Mouse (Mus musculus) hindbrain, embryonic 11.5 days (tissue): Measurements from ENCODE around the gene Kctd15. TPM values are rescaled to one million over a fixed set of nuclear protein-coding genes. Genes with fewer than 3 reads are reported as not detected.
A peak's percentile ranks its signal among the peaks of the same experiment; 100 is the strongest.

Experiments used
- ATAC-seq: fragments of 200-750 bp; cut with Nextera tagmentation; 2 replicates; pipeline ENCODE4 v1.8.0; 2017; ENCODE audit warnings: mild to moderate bottlenecking, moderate TSS enrichment, moderate library complexity; ENCODE audit not compliant: low FRiP score
- DNase-seq: peaks from one replicate; pipeline ENCODE4 v3.0.0-alpha.2; 2015; ENCODE audit warnings: low spot score
- H3K27ac ChIP-seq: fragments of 300-500 bp; sonication (generic); 2 replicates; pipeline ENCODE4 v1.5.1; 2014; ENCODE audit warnings: mild to moderate bottlenecking, low read depth, low read length
- H3K27me3 ChIP-seq: fragments of 300-500 bp; sonication (generic); 2 replicates; pipeline ENCODE4 v1.6.1; 2014; ENCODE audit warnings: mild to moderate bottlenecking, low read length, moderate library complexity, mixed read lengths; ENCODE audit not compliant: control insufficient read depth, insufficient read depth
- H3K36me3 ChIP-seq: fragments of 300-500 bp; sonication (generic); 2 replicates; pipeline ENCODE4 v1.6.1; 2014; ENCODE audit warnings: mild to moderate bottlenecking, low read length, moderate library complexity, mixed read lengths; ENCODE audit not compliant: control insufficient read depth, insufficient read depth
- H3K4me1 ChIP-seq: fragments of 300-500 bp; sonication (generic); replicated peaks from 2 replicates; pipeline ENCODE4 v1.6.1; 2014; ENCODE audit warnings: low read length, mixed read lengths; ENCODE audit not compliant: control insufficient read depth, insufficient read depth
- H3K4me2 ChIP-seq: fragments of 300-500 bp; sonication (generic); replicated peaks from 2 replicates; pipeline ENCODE4 v1.6.1; 2014; ENCODE audit warnings: mild to moderate bottlenecking, low read depth, low read length
- H3K4me3 ChIP-seq: fragments of 300-500 bp; sonication (generic); 2 replicates; pipeline ENCODE4 v1.5.1; 2014; ENCODE audit warnings: low read depth, low read length
- H3K9ac ChIP-seq: fragments of 300-500 bp; sonication (generic); 2 replicates; pipeline ENCODE4 v1.6.1; 2014; ENCODE audit warnings: low read depth, low read length
- H3K9me3 ChIP-seq: fragments of 300-500 bp; sonication (generic); 2 replicates; pipeline ENCODE4 v1.6.1; 2016; ENCODE audit warnings: low read length; ENCODE audit not compliant: control insufficient read depth
- WGBS: fragments of 180-500 bp; shearing (Covaris S2); extraction: QIAGEN DNeasy Blood & Tissue Kit; methylation state at CpG from one replicate; pipeline ENCODE4 v1.1.7; 2014; 5-methylcytosine and 5-hydroxymethylcytosine counted together
- polyA plus RNA-seq: library from polyadenylated mRNA; unstranded; fragments of >200 nt; fragmentation: Nextera tagmentation; extraction: Ambion mirVana; gene quantifications from 2 replicates; pipeline ENCODE4 v1.2.1, GENCODE M21; 2014

Kctd15 gene
- polyA plus RNA-seq, 1 experiment from 2014 or later = 12.2 TPM

- H3K4me3 ChIP-seq = peak overlapping the region; percentile 20; the same call in 1 of the 2 replicates
- ATAC-seq (no peak), DNase-seq (no peak)
- H3K9me3 ChIP-seq = no peaks in the 10 kb centered on the region
- H3K27ac ChIP-seq = no peak overlapping the region
- no peaks in the 10 kb centered on the region; the same call in none of the 2 replicates for H3K4me1 ChIP-seq
- H3K36me3 ChIP-seq = no peaks in the 10 kb centered on the region
- H3K27me3 ChIP-seq = peaks cover 32% of the 10 kb centered on the region
- no peak overlapping the region for H3K9ac ChIP-seq
- peak overlapping the region; percentile 29 for H3K4me2 ChIP-seq
- WGBS = 11% methylated on average over 42 of the region's 42 CpGs
Measured at GRCm38 (mm10) chr7:34675120-34675790, 18.7 kb upstream of the Kctd15 start.

- Histone ChIP-seq H3K9ac (no peak overlapping the region), H3K4me2 (no peak overlapping the region), H3K4me3 (no peak overlapping the region), H3K4me1 (no peaks in the 10 kb centered on the region; the same call in none of the 2 replicates), H3K27me3 (peaks cover 32% of the 10 kb centered on the region), H3K36me3 (no peaks in the 10 kb centered on the region), H3K27ac (no peak overlapping the region), H3K9me3 (no peaks in the 10 kb centered on the region)
- ATAC-seq (no peak), DNase-seq (no peak)
- 88% methylated on average over 4 of the region's 4 CpGs for WGBS
Measured at GRCm38 (mm10) chr7:34672916-34673315, 16.4 kb upstream of the Kctd15 start.

GRCm38 (mm10) chr7:34671911-34672310 lies 15.4 kb upstream of the Kctd15 start:
- ATAC-seq (peak; percentile 51), DNase-seq (peak; percentile 95)
- Histone ChIP-seq H3K27me3 (peaks cover 32% of the 10 kb centered on the region), H3K36me3 (no peaks in the 10 kb centered on the region), H3K4me2 (no peak overlapping the region), H3K9ac (no peak overlapping the region), H3K27ac (no peak overlapping the region), H3K4me1 (no peaks in the 10 kb centered on the region; the same call in none of the 2 replicates), H3K4me3 (no peak overlapping the region), H3K9me3 (no peaks in the 10 kb centered on the region)
- 3% methylated on average over 6 of the region's 6 CpGs for WGBS

GRCm38 (mm10) chr7:34670778-34671177 lies 14.2 kb upstream of the Kctd15 start:
- peaks cover 29% of the 10 kb centered on the region for H3K27me3 ChIP-seq
- no peak overlapping the region for H3K27ac ChIP-seq
- ATAC-seq (no peak), DNase-seq (no peak)
- H3K4me3 ChIP-seq = no peak overlapping the region
- H3K36me3 ChIP-seq = no peaks in the 10 kb centered on the region
- H3K4me2 ChIP-seq = no peak overlapping the region
- H3K4me1 ChIP-seq = no peaks in the 10 kb centered on the region; the same call in 1 of the 2 replicates
- no peak overlapping the region for H3K9ac ChIP-seq
- no peaks in the 10 kb centered on the region for H3K9me3 ChIP-seq
- WGBS = 90% methylated on average over 3 of the region's 3 CpGs

GRCm38 (mm10) chr7:34669336-34669735 lies 12.8 kb upstream of the Kctd15 start:
- Histone ChIP-seq H3K4me1 (no peaks in the 10 kb centered on the region), H3K4me3 (no peak overlapping the region), H3K27ac (no peak overlapping the region), H3K36me3 (no peaks in the 10 kb centered on the region), H3K27me3 (peaks cover 15% of the 10 kb centered on the region), H3K9me3 (no peaks in the 10 kb centered on the region), H3K9ac (no peak overlapping the region), H3K4me2 (no peak overlapping the region)
- ATAC-seq (no peak), DNase-seq (no peak)
- WGBS = 27% methylated on average over 9 of the region's 9 CpGs

- no peaks in the 10 kb centered on the region for H3K9me3 ChIP-seq
- 0 out of 2 replicates have a peak, but pooled peaks cover 3% of the 10 kb centered on the region for H3K27me3 ChIP-seq
- H3K36me3 ChIP-seq = no peaks in the 10 kb centered on the region
- H3K4me2 ChIP-seq = no peak overlapping the region
- H3K27ac ChIP-seq = no peak overlapping the region
- H3K4me1 ChIP-seq = no peaks in the 10 kb centered on the region
- no peak overlapping the region for H3K4me3 ChIP-seq
- ATAC-seq (no peak), DNase-seq (no peak)
- 86% methylated on average over 16 of the region's 16 CpGs for WGBS
- H3K9ac ChIP-seq = no peak overlapping the region
Measured at GRCm38 (mm10) chr7:34667874-34668273, 11.3 kb upstream of the Kctd15 start.

GRCm38 (mm10) chr7:34663145-34663544 lies 6.6 kb upstream of the Kctd15 start:
- H3K4me1 ChIP-seq = peaks cover 3% of the 10 kb centered on the region; the same call in 1 of the 2 replicates
- H3K36me3 ChIP-seq = no peaks in the 10 kb centered on the region
- DNase-seq (no peak), ATAC-seq (no peak)
- H3K4me2 ChIP-seq = no peak overlapping the region
- H3K9me3 ChIP-seq = no peaks in the 10 kb centered on the region
- no peak overlapping the region for H3K27ac ChIP-seq
- no peaks in the 10 kb centered on the region for H3K27me3 ChIP-seq
- no peak overlapping the region for H3K9ac ChIP-seq
- no peak overlapping the region for H3K4me3 ChIP-seq
- WGBS = 44% methylated on average over 7 of the region's 7 CpGs

GRCm38 (mm10) chr7:34662227-34662626 lies 5.7 kb upstream of the Kctd15 start:
- DNase-seq (no peak), ATAC-seq (no peak)
- H3K27me3 ChIP-seq = no peaks in the 10 kb centered on the region
- H3K4me1 ChIP-seq = peaks cover 3% of the 10 kb centered on the region; the same call in 1 of the 2 replicates
- H3K9me3 ChIP-seq = no peaks in the 10 kb centered on the region
- H3K9ac ChIP-seq = no peak overlapping the region
- H3K4me3 ChIP-seq = no peak overlapping the region
- no peak overlapping the region for H3K4me2 ChIP-seq
- whole genome bisulfite sequencing = 21% methylated on average over 5 of the region's 5 CpGs
- no peak overlapping the region for H3K27ac ChIP-seq
- no peaks in the 10 kb centered on the region for H3K36me3 ChIP-seq
